Mouse (Mus musculus) lung, postnatal 0 days (tissue): ENCODE data around the gene Hapln2. TPM values are rescaled to one million over a fixed set of nuclear protein-coding genes. Genes with fewer than 3 reads are reported as not detected.
A peak's percentile ranks its signal among the peaks of the same experiment; 100 is the strongest.

Experiments
- ATAC-seq: fragments of 200-750 bp; cut with Nextera tagmentation; 2 replicates; pipeline ENCODE4 v1.8.0; 2017; ENCODE audit warnings: moderate library complexity
- DNase-seq: peaks from one replicate; pipeline ENCODE4 v3.0.0-alpha.2; 2016; ENCODE audit warnings: low spot score
- H3K27ac ChIP-seq: fragments of 300-500 bp; sonication (generic); 2 replicates; pipeline ENCODE4 v1.5.1; 2014; ENCODE audit warnings: antibody characterized with exemption, mild to moderate bottlenecking, low read length, mixed read lengths
- H3K27me3 ChIP-seq: fragments of 300-500 bp; sonication (generic); replicated peaks from 2 replicates; pipeline ENCODE4 v1.6.1; 2014; ENCODE audit warnings: low read length, mixed read lengths; ENCODE audit not compliant: insufficient read depth
- H3K36me3 ChIP-seq: fragments of 300-500 bp; sonication (generic); 2 replicates; pipeline ENCODE4 v1.6.1; 2014; ENCODE audit warnings: low read length, mixed read lengths; ENCODE audit not compliant: insufficient read depth
- H3K4me1 ChIP-seq: fragments of 300-500 bp; sonication (generic); 2 replicates; pipeline ENCODE4 v1.6.1; 2014; ENCODE audit warnings: antibody characterized with exemption, low read depth, low read length, mixed read lengths; ENCODE audit not compliant: insufficient read depth
- H3K4me2 ChIP-seq: fragments of 300-500 bp; sonication (generic); replicated peaks from 2 replicates; pipeline ENCODE4 v1.6.1; 2014; ENCODE audit warnings: low read depth, mild to moderate bottlenecking, low read length, moderate library complexity, mixed read lengths
- H3K4me3 ChIP-seq: fragments of 300-500 bp; sonication (generic); 2 replicates; pipeline ENCODE4 v1.5.1; 2014; ENCODE audit warnings: low read depth, low read length
- H3K9ac ChIP-seq: fragments of 300-500 bp; sonication (generic); replicated peaks from 2 replicates; pipeline ENCODE4 v1.6.1; 2014; ENCODE audit warnings: low read depth, mild to moderate bottlenecking
- H3K9me3 ChIP-seq: fragments of 300-500 bp; sonication (generic); 2 replicates; pipeline ENCODE4 v1.6.1; 2016; ENCODE audit warnings: low read length, mixed read lengths
- CTCF ChIP-seq: IDR thresholded peaks from 2 replicates; pipeline ENCODE4 v1.5.1; 2016; ENCODE audit warnings: antibody characterized with exemption, mild to moderate bottlenecking
- EP300 ChIP-seq: IDR thresholded peaks from 2 replicates; pipeline ENCODE4 v1.6.1; 2016; ENCODE audit warnings: antibody characterized with exemption, mild to moderate bottlenecking, control low read depth
- WGBS: fragments of 180-500 bp; shearing (Covaris S2); extraction: QIAGEN DNeasy Blood & Tissue Kit; methylation state at CpG from one replicate; pipeline ENCODE4 v1.1.7; 2014; 5-methylcytosine and 5-hydroxymethylcytosine counted together
- polyA plus RNA-seq: library from polyadenylated mRNA; unstranded; fragments of >200 nt; fragmentation: Nextera tagmentation; extraction: Ambion mirVana; gene quantifications from 2 replicates; pipeline ENCODE4 v1.2.1, GENCODE M21; 2015

The Hapln2 gene
- polyA plus RNA-seq, 1 experiment from 2014 or later = not detected

- no peaks in the 10 kb centered on the region for H3K9me3 ChIP-seq
- peaks cover 2% of the 10 kb centered on the region; the same call in 1 of the 2 replicates for H3K27me3 ChIP-seq
- peak overlapping the region; percentile 95 for H3K27ac ChIP-seq
- H3K4me3 ChIP-seq = no peak overlapping the region
- H3K36me3 ChIP-seq = no peaks in the 10 kb centered on the region
- TF ChIP-seq EP300 (no peak), CTCF (no peak)
- peak overlapping the region; percentile 39 for H3K4me2 ChIP-seq
- ATAC-seq = no peak
- peaks cover 49% of the 10 kb centered on the region; the same call in 1 of the 2 replicates for H3K4me1 ChIP-seq
- H3K9ac ChIP-seq = no peak overlapping the region
- 44% methylated on average over 6 of the region's 6 CpGs for WGBS
- no peak for DNase-seq
Measured at GRCm38 (mm10) chr3:87983627-87984026, 43.8 kb downstream of the Hapln2 start.

- no peaks in the 10 kb centered on the region for H3K9me3 ChIP-seq
- peaks cover 47% of the 10 kb centered on the region; the same call in 1 of the 2 replicates for H3K4me1 ChIP-seq
- no peak for TF ChIP-seq CTCF
- 0 out of 2 replicates have a peak, but pooled peaks have one; percentile 59 for TF ChIP-seq EP300
- H3K4me3 ChIP-seq = no peak overlapping the region
- peak; percentile 83 for ATAC-seq
- no peaks in the 10 kb centered on the region for H3K27me3 ChIP-seq
- peak overlapping the region; percentile 95 for H3K27ac ChIP-seq
- no peaks in the 10 kb centered on the region for H3K36me3 ChIP-seq
- peak overlapping the region; percentile 32; the same call in 1 of the 2 replicates for H3K9ac ChIP-seq
- DNase-seq = peak; percentile 93
- peak overlapping the region; percentile 39 for H3K4me2 ChIP-seq
- 4% methylated on average over 13 of the region's 13 CpGs for WGBS
Measured at GRCm38 (mm10) chr3:87982836-87983601, 44.4 kb downstream of the Hapln2 start.

- Histone ChIP-seq H3K4me3 (no peak overlapping the region), H3K4me2 (peak overlapping the region; percentile 39), H3K27ac (peak overlapping the region; percentile 95), H3K9ac (peak overlapping the region; percentile 32; the same call in 1 of the 2 replicates), H3K27me3 (no peaks in the 10 kb centered on the region), H3K36me3 (no peaks in the 10 kb centered on the region), H3K9me3 (no peaks in the 10 kb centered on the region), H3K4me1 (peaks cover 40% of the 10 kb centered on the region; the same call in 1 of the 2 replicates)
- 25% methylated on average over 11 of the region's 12 CpGs for WGBS
- TF ChIP-seq EP300 = 0 out of 2 replicates have a peak, but pooled peaks have one; percentile 9
- no peak for TF ChIP-seq CTCF
- ATAC-seq = peak; percentile 69
- peak; percentile 80 for DNase-seq
Measured at GRCm38 (mm10) chr3:87981894-87982835, 45.2 kb downstream of the Hapln2 start.

GRCm38 (mm10) chr3:87981214-87981760, 46.1 kb downstream of the Hapln2 start:
- TF ChIP-seq EP300 = no peak
- no peak for TF ChIP-seq CTCF
- 70% methylated on average over 6 of the region's 6 CpGs for WGBS
- Histone ChIP-seq H3K27me3 (no peaks in the 10 kb centered on the region), H3K27ac (peak overlapping the region; percentile 95), H3K9ac (no peak overlapping the region), H3K4me1 (peaks cover 37% of the 10 kb centered on the region; the same call in 1 of the 2 replicates), H3K36me3 (no peaks in the 10 kb centered on the region), H3K4me3 (no peak overlapping the region), H3K4me2 (no peak overlapping the region), H3K9me3 (no peaks in the 10 kb centered on the region)
- DNase-seq (peak; percentile 6), ATAC-seq (no peak)

- Histone ChIP-seq H3K4me3 (no peak overlapping the region), H3K36me3 (no peaks in the 10 kb centered on the region), H3K27me3 (no peaks in the 10 kb centered on the region), H3K4me2 (no peak overlapping the region), H3K4me1 (peaks cover 32% of the 10 kb centered on the region; the same call in 1 of the 2 replicates), H3K27ac (peak overlapping the region; percentile 95; the same call in 1 of the 2 replicates), H3K9me3 (no peaks in the 10 kb centered on the region), H3K9ac (no peak overlapping the region)
- WGBS = 74% methylated on average over 5 of the region's 5 CpGs
- DNase-seq (no peak), ATAC-seq (no peak)
- TF ChIP-seq EP300 = no peak
- no peak for TF ChIP-seq CTCF
Measured at GRCm38 (mm10) chr3:87980728-87981127, 46.7 kb downstream of the Hapln2 start.
